Mouse (Mus musculus) midbrain, embryonic 10.5 days (tissue): ENCODE measurements at regions not wholly inside any gene's neighbourhood (a gene's known extent, or its start where the extent isn't known, plus 50 kb on each side); places are given as distances from the start of the nearest gene placed in this dataset.
"Not testable (repeated sequence)": the region's sequence is repeated elsewhere in the genome, so short reads cannot be mapped to it uniquely, and the experiment has no call there.

Experiments
- DNase-seq: peaks from one replicate; pipeline ENCODE4 v3.0.0-alpha.2; 2017; ENCODE audit warnings: low spot score
- H3K27ac ChIP-seq: fragments of 300-500 bp; sonication (generic); replicated peaks from 2 replicates; pipeline ENCODE4 v1.5.1; 2016; ENCODE audit warnings: mild to moderate bottlenecking
- H3K27me3 ChIP-seq: fragments of 300-500 bp; sonication (generic); 2 replicates; pipeline ENCODE4 v1.6.1; 2016; ENCODE audit warnings: low read depth, mild to moderate bottlenecking; ENCODE audit not compliant: poor library complexity, severe bottlenecking
- H3K36me3 ChIP-seq: fragments of 300-500 bp; sonication (generic); 2 replicates; pipeline ENCODE4 v1.6.1; 2016; ENCODE audit warnings: mild to moderate bottlenecking, moderate library complexity
- H3K4me1 ChIP-seq: fragments of 300-500 bp; sonication (generic); 2 replicates; pipeline ENCODE4 v1.6.1; 2016
- H3K4me3 ChIP-seq: fragments of 300-500 bp; sonication (generic); 2 replicates; pipeline ENCODE4 v1.5.1; 2016; ENCODE audit warnings: mild to moderate bottlenecking, moderate library complexity
- H3K9me3 ChIP-seq: fragments of 300-500 bp; sonication (generic); replicated peaks from 2 replicates; pipeline ENCODE4 v1.6.1; 2016; ENCODE audit warnings: mild to moderate bottlenecking
- WGBS: fragments of 180-500 bp; shearing (Covaris S2); methylation state at CpG from one replicate; pipeline ENCODE4 v1.1.7; 2016; 5-methylcytosine and 5-hydroxymethylcytosine counted together

DNA sequence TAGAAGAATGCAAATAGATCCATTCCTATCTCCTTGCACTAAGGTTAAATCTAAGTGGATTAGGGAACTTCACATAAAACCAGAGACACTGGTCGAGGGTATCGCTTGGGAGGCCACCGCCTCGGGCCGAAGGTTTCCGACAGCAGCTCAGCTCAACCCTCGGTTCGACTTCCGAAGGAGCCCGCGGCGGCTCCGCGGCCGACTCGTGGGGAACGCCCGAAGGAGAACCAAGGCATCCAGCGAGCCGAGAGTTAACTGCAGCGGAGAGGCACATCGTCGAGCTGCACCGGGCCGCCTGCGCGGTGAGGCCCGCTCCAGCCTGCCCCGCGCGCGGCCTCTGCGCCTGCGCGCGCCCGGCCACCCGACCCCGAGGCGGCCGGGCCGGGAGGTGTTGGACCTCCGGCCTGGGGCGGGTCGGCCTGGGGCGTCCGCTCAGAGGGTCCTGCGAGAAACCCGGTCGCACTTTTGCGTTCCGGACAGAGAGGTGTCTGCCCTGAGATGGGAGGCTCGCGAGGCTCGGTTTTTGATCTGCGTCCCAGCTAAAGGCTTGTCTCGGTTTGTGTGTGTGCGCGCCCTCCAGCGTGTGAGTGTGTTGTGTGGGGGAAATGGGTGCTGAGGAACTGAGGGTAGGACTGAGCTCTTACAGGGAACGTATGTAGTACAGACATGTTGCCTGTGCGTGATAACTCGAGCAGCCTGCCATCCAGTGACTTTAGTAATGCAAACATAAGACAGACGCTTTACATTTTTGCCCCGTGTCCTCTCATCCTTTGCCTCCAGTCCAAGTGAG is 50.9 kb upstream of the Vmn2r9 start:
- not testable (repeated sequence) for H3K4me1 ChIP-seq, H3K27ac ChIP-seq, H3K36me3 ChIP-seq, H3K9me3 ChIP-seq, H3K27me3 ChIP-seq
- 2% methylated on average over 38 of the region's 65 CpGs for WGBS
- DNase-seq, result peak; percentile 13
- peak overlapping the region; percentile 39 for H3K4me3 ChIP-seq
